Mouse (Mus musculus): Measurements from ENCODE around the gene Coro7.

DNA sequence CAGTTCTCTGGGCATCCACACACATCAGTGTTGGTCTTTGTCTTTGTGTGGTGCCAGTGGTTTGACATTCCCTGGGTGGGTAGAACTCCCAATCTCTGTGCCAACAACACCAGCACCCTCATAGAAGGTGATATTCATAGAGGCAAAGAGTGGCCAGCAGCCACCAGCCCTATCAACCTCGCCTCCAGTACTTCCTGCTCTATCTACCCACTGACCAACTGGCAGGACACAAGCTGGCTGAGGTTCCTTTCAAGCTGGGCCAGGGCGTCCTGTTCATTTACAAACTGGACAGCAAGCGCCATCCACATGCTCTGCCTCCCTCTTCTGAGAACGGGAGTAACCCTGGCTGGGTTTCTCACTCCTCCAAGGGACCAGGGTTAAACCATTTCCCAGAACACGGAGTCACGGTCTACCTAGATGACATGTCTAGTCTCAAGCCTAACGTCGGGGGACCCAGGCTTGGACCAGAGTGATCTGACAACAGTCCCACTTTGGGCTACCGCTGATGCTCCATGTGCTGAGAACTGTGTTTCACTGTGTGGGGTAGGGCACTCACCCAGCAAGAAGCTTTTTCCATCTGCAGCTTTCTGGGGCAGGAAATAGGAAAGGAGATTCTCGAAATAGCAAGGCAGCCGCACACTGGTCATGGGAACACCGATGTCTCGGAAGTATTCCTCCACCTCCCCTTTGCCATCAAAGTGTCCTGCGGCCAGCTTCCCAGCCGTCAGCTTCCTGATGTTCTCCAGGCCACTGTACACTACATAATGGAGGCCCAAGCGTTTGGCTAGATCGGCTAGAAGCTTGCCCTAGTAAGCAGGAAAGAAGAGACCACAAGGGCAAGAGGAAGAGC is 34.5 kb upstream of the Coro7 start:
- no peak for TF ChIP-seq POLR2A (IDR thresholded peaks at IDR 0.05; ENCODE audit: control insufficient read depth, low read depth, low read length)
- TF ChIP-seq CTCF (IDR thresholded peaks at IDR 0.05; ENCODE audit: control insufficient read depth, insufficient read depth, insufficient replicate concordance, low read depth, low read length) = no peak
